Mouse (Mus musculus) stomach, postnatal 0 days (tissue): ENCODE results near the gene Arid5b.

ENCODE experiments used
- CTCF ChIP-seq: IDR thresholded peaks from 2 replicates; pipeline ENCODE4 v1.5.1; 2016; ENCODE audit warnings: antibody characterized with exemption, low read depth, mild to moderate bottlenecking, moderate library complexity
- EP300 ChIP-seq: optimal IDR thresholded peaks from 2 replicates; pipeline ENCODE3; 2016; ENCODE audit warnings: antibody characterized with exemption

DNA sequence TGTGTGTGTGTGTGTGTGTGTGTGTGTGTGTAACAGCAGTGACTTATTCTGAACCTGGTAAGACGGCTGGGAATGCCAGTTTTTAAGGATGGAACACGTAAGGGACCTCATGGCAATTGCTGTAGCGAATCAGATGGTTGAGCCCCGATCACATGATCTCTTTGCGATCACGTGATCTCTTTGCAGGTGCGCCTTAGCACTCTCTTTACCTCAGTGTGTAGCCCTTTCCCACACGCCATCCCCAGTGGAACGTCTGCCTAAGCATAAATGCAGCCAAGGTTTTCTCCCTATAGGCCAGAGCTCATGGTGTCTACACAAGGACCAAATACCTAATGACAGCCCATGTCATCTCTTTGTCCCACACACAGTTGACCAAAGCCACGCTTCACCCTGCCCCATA is 97.4 kb downstream of the Arid5b start:
- TF ChIP-seq CTCF (no peak), EP300 (no peak)
